Mouse (Mus musculus): ENCODE measurements around the gene Junb. TPM values are rescaled to one million over a fixed set of nuclear protein-coding genes. Genes with fewer than 3 reads are reported as not detected.

The Junb gene
- polyA plus RNA-seq, 1 experiment from 2014 or later = 9.4 TPM

DNA sequence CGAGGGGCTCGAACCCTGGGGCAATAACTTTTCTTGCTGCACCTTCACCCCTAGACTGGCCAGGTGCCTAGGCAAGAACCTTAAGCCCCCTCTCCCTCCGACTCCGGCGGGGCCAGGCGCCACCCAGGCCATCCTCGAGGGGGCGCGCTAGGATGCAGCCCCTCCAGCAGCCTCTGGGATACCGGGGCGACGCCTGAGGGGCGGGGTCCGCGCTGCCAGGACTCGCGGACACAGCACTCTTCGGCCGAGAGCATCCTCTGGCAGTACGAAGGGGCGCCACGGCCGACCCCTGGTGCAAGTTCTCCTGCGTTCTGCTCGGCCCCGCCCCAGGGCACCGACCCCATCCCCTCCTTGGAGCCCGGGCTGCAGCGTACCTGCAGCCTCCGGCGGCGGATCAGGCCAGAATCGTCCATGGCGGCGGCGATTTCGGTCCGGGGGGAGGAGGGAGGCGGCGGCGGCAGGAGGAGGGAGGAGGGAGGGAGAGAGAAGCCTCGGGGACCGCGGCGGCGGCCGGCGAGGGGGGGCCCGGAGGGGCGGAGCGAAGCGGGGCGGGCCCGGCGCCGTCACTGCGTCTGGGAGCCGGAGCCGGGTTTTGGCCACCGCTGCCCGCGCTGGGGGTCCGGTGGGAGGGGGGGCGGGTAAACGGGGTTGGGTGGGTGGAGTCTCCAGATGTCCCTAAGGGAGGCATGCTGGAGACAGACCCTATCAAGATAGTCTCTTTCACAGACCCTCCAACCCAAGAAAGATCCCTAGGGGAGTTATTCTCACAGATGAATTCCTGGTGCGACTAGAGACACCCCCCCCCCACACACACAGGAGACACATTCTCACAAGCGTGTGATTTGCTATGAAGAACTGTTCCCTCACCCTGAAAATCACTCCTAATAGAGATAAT, 32.6 kb downstream of the Junb start:
- WGBS = under 1% methylated on average over 50 of the region's 67 CpGs
- H3K27ac ChIP-seq (replicated peaks) = peak overlapping the region; percentile 86
- peaks cover 36% of the 10 kb centered on the region for H3K4me1 ChIP-seq
- no peaks in the 10 kb centered on the region for H3K36me3 ChIP-seq
- H3K4me3 ChIP-seq (replicated peaks) = peak overlapping the region; percentile 59
- peak overlapping the region; percentile 77 for H3K4me2 ChIP-seq
- peaks cover 44% of the 10 kb centered on the region for H3K27me3 ChIP-seq (replicated peaks)
- peak; percentile 72 for ATAC-seq (ENCODE audit: low FRiP score)
- H3K9ac ChIP-seq (replicated peaks) = peak overlapping the region; percentile 76
- H3K9me3 ChIP-seq (replicated peaks) = no peaks in the 10 kb centered on the region

- H3K4me3 ChIP-seq (replicated peaks) = peak overlapping the region; percentile 59
- 3% methylated on average over 11 of the region's 11 CpGs for WGBS
Observed at GRCm38 (mm10) chr8:84945235-84945632, 33.3 kb downstream of the Junb start.

DNA sequence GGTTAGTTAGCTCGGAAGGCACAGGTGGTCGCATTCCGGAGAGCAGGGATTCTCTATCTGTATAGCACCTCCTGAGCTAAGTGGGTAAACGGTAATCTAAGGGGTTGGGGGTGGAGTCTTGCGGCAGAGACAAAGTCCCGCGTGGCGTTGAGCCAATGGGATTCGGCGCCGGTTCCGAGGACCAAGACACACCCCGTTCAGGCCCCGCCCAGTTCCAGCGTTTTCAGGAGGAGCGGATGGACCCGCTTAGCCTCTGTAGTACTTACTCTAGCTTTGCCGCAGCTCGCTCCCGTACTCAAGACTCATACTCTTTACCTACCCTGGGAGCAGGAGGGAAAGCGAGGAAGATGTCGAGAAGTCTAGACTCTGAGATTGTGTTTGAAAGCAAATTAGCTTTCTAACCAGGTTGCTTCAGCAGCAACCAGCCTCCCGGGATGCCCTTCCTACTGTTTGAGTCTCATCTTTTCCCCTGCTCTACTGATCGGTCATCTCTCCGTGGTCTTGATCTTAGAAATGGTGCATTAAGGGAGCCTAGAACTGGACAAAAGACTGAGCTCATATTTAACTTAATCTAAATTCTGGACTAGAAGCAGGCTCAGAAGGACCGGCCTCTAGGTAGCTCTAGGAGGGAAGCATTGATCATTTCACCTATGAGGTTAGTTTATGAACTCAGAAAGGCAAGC, 33.9 kb downstream of the Junb start:
- Histone ChIP-seq H3K36me3 (no peaks in the 10 kb centered on the region), H3K27ac (replicated peaks) (peak overlapping the region; percentile 86), H3K9me3 (replicated peaks) (no peaks in the 10 kb centered on the region), H3K4me1 (peaks cover 36% of the 10 kb centered on the region), H3K9ac (replicated peaks) (0 out of 2 replicates have a peak overlapping the region, but pooled peaks have one; percentile 76), H3K27me3 (replicated peaks) (peaks cover 32% of the 10 kb centered on the region), H3K4me2 (peak overlapping the region; percentile 77), H3K4me3 (replicated peaks) (peak overlapping the region; percentile 59)
- WGBS = 2% methylated on average over 26 of the region's 26 CpGs
- ATAC-seq (ENCODE audit: low FRiP score) = peak; percentile 35

More at GRCm38 (mm10) chr8:84945235-84945632, 33.3 kb downstream of the Junb start:
- Histone ChIP-seq H3K9me3 (replicated peaks) (no peaks in the 10 kb centered on the region), H3K27ac (replicated peaks) (peak overlapping the region; percentile 86), H3K4me2 (peak overlapping the region; percentile 77), H3K4me1 (peaks cover 36% of the 10 kb centered on the region), H3K9ac (replicated peaks) (peak overlapping the region; percentile 76), H3K27me3 (replicated peaks) (peaks cover 37% of the 10 kb centered on the region), H3K36me3 (no peaks in the 10 kb centered on the region)
- ATAC-seq (ENCODE audit: low FRiP score) = peak; percentile 75

DNA sequence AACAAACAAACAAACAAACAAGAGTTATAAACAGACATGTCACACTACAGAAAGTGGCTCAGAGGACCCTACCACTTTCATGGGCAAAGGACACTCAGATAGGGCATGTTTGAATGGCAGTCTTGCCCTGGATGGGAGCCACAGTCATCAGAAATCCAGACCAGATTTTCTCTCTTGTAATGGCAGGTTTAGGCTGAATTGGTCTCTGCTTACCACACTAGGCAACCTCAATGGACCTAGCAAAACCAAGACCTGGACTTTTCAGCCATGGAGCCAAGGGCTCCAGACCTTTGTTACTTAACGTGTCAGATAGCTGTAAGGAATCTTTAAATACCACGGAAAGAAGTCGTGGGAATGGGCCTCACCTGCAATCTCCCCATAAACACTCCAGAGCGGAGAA, 34.8 kb downstream of the Junb start:
- no peaks in the 10 kb centered on the region for H3K36me3 ChIP-seq
- no peak for ATAC-seq (ENCODE audit: low FRiP score)
- no peaks in the 10 kb centered on the region for H3K9me3 ChIP-seq (replicated peaks)
- H3K4me3 ChIP-seq (replicated peaks) = peak overlapping the region; percentile 59; the same call in 1 of the 2 replicates
- H3K27me3 ChIP-seq (replicated peaks) = peaks cover 30% of the 10 kb centered on the region
- H3K9ac ChIP-seq (replicated peaks) = no peak overlapping the region
- no peak overlapping the region for H3K27ac ChIP-seq (replicated peaks)
- 21% methylated on average over 4 of the region's 4 CpGs for WGBS
- H3K4me1 ChIP-seq = peaks cover 36% of the 10 kb centered on the region
- H3K4me2 ChIP-seq = peak overlapping the region; percentile 77

GRCm38 (mm10) chr8:84937620-84938485, 40.7 kb downstream of the Junb start:
- no peak for ATAC-seq (ENCODE audit: low FRiP score)
- H3K4me3 ChIP-seq (replicated peaks) = peak overlapping the region; percentile 85
- no peaks in the 10 kb centered on the region for H3K36me3 ChIP-seq
- H3K4me1 ChIP-seq = peaks cover 34% of the 10 kb centered on the region
- peak overlapping the region; percentile 90 for H3K4me2 ChIP-seq
- 64% methylated on average over 13 of the region's 13 CpGs for whole genome bisulfite sequencing
- peak overlapping the region; percentile 96 for H3K27ac ChIP-seq (replicated peaks)
- peak overlapping the region; percentile 99 for H3K9ac ChIP-seq (replicated peaks)
- no peaks in the 10 kb centered on the region for H3K9me3 ChIP-seq (replicated peaks)
- 0 out of 2 replicates have a peak, but pooled peaks cover 4% of the 10 kb centered on the region for H3K27me3 ChIP-seq (replicated peaks)

GRCm38 (mm10) chr8:84936962-84937546, 41.5 kb downstream of the Junb start, which contains the start of gene Mast1:
Gene Mast1 (minus strand): TSS chr8:84937359.
- peaks cover 8% of the 10 kb centered on the region; the same call in 1 of the 2 replicates for H3K36me3 ChIP-seq
- H3K27me3 ChIP-seq (replicated peaks) = 0 out of 2 replicates have a peak, but pooled peaks cover 4% of the 10 kb centered on the region
- ATAC-seq (ENCODE audit: low FRiP score) = peak; percentile 68
- peak within 1 kb of the TSS; percentile 85 for H3K4me3 ChIP-seq (replicated peaks)
- peak within 1 kb of the TSS; percentile 99 for H3K9ac ChIP-seq (replicated peaks)
- H3K9me3 ChIP-seq (replicated peaks) = no peaks in the 10 kb centered on the region
- 3% methylated on average over 46 of the region's 50 CpGs for WGBS
- peak within 1 kb of the TSS; percentile 90 for H3K4me2 ChIP-seq
- peaks cover 34% of the 10 kb centered on the region for H3K4me1 ChIP-seq
- peak within 1 kb of the TSS; percentile 96 for H3K27ac ChIP-seq (replicated peaks)

DNA sequence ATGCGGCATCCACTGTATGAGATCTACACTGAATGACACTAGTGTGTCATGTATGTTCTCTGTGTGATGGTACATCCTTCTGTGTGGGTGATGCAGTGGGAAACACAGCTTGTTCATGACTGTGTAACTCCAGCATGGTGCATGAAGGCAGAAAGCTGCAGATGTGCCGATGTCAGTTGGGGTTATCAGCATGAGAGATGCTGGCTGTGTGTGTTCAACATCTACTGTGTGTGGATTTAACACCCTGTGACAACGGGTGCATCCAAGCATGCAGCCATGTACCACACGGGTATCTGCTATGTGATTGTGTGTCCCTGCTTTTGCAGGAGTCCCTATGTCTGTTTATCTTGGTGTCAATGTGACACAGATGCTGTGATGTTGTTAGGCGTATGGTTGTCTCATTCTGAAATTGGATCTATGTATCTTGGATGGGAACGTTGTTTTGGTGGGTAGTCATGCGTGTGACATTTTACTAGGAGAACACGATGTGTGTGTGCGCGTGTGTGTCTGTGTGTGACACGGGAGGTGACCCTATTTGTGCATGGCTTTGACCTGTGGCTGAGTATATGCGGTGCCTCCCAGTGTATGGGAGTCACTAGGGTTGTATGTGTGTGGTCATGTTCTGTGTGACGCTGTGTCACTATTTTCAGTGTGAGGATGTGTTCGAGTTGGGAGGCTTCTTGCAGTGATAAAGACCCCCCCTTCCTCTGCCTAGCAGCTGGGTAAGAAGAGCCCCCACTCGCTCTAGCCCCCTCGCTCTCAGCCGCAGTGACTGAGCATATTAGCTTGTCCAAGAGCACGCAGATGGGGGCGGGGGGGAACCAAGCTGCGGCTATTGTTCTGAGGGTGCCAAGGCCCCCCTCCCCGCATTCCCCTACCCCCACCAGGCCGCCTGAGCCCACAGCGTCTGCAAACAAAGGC, 42.2 kb downstream of the Junb start:
- Histone ChIP-seq H3K4me1 (peaks cover 34% of the 10 kb centered on the region), H3K9ac (replicated peaks) (peak overlapping the region; percentile 99), H3K4me2 (peak overlapping the region; percentile 90), H3K27me3 (replicated peaks) (0 out of 2 replicates have a peak, but pooled peaks cover 4% of the 10 kb centered on the region), H3K4me3 (replicated peaks) (peak overlapping the region; percentile 85), H3K27ac (replicated peaks) (peak overlapping the region; percentile 96), H3K36me3 (peaks cover 13% of the 10 kb centered on the region; the same call in 1 of the 2 replicates), H3K9me3 (replicated peaks) (no peaks in the 10 kb centered on the region)
- peak; percentile 63 for ATAC-seq (ENCODE audit: low FRiP score)
- 12% methylated on average over 23 of the region's 23 CpGs for WGBS

GRCm38 (mm10) chr8:84935489-84935888, 43.0 kb downstream of the Junb start:
- Histone ChIP-seq H3K4me3 (replicated peaks) (peak overlapping the region; percentile 85), H3K27me3 (replicated peaks) (0 out of 2 replicates have a peak, but pooled peaks cover 7% of the 10 kb centered on the region), H3K4me2 (peak overlapping the region; percentile 90), H3K9me3 (replicated peaks) (no peaks in the 10 kb centered on the region), H3K9ac (replicated peaks) (peak overlapping the region; percentile 99), H3K36me3 (peaks cover 17% of the 10 kb centered on the region), H3K4me1 (peaks cover 34% of the 10 kb centered on the region), H3K27ac (replicated peaks) (peak overlapping the region; percentile 96)
- ATAC-seq (ENCODE audit: low FRiP score) = peak; percentile 34
- 5% methylated on average over 14 of the region's 14 CpGs for WGBS

DNA sequence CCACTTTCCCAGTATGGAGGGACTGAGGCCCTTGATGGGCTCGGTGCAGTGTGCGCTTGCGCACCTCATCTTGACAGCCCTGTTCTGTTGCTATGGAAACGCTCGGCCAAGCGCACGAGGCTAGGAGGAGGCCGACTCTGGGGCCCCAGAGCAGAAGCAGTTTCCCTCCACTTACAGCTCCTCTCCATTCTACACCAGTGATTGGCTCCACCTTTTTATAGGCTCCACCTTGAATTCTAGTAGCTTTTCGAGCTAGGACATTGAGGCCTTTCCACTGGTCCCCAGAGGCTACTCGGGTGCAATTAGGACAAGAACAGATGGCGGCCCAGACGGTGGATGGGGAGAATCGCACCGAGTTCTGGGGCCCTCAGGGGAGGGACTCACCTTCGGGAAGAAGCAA, 43.7 kb downstream of the Junb start:
- H3K27me3 ChIP-seq (replicated peaks) = 0 out of 2 replicates have a peak, but pooled peaks cover 13% of the 10 kb centered on the region
- under 1% methylated on average over 15 of the region's 15 CpGs for WGBS

More for the DNA sequence above, 43.7 kb downstream of the Junb start:
- peak; percentile 62 for ATAC-seq (ENCODE audit: low FRiP score)
- Histone ChIP-seq H3K9ac (replicated peaks) (peak overlapping the region; percentile 99), H3K4me3 (replicated peaks) (peak overlapping the region; percentile 85), H3K4me2 (peak overlapping the region; percentile 90), H3K36me3 (peaks cover 23% of the 10 kb centered on the region), H3K4me1 (peaks cover 34% of the 10 kb centered on the region), H3K9me3 (replicated peaks) (no peaks in the 10 kb centered on the region), H3K27ac (replicated peaks) (peak overlapping the region; percentile 96)
